Mouse (Mus musculus): ENCODE results near the gene Spsb3.

DNA sequence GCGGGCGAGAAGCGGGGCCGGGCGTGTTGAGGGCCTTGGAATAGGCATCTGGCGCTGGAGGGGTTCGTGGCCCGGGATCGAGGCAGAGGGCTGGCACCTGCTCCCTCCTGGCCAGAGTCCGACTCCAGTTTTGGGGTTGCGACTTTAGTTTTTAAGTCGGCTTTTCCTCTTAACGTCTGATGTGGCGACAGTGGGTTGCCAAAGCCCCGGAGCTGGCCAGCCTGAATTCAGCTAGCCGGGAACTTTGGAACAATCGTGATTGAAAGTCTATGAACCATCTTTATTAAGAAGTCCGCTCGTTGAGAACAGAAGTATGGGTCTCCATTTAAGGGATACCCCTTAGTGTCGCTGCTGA, 35.7 kb upstream of the Spsb3 start:
- TF ChIP-seq TAL1 (IDR thresholded peaks at IDR 0.05; ENCODE audit: low read length) = no peak
- no peak for TF ChIP-seq GATA1 (IDR thresholded peaks at IDR 0.05; ENCODE audit: low read length)
